Mouse (Mus musculus) T-helper 1 cell (primary cell): Measurements from ENCODE around the gene Arhgef40.
"Not testable (repeated sequence)": the region's sequence is repeated elsewhere in the genome, so short reads cannot be mapped to it uniquely, and the experiment has no call there.

ENCODE experiments used
- in situ Hi-C: fragments of 300-600 bp; cut with MboI, MseI; formaldehyde crosslinking; loops from one replicate; pipeline ENCODE4 v1.15.1; 2025; ENCODE audit warnings: high pct_unique_total_duplicates

The Arhgef40 gene

DNA sequence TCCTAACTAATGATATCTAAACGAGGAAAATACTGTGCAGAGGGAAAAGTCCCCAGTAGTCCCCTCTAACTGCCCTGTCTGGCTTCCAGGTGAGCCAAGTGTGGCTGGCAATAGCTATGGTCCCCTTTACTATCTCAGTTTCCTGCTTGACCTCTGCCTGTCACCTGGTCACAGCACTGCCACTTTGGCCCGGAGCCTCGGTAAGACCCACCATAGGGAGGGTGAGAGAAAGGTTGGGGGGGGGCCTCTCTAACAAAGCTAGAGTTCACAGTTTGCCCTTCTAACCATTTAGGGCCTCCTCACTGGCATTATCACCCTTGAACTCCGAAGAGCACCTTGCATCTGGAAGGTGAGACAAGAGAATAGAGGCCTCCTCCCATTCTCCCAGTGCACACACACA lies 33.1 kb downstream of the Arhgef40 start:
- in situ Hi-C loops: loop anchor here (25.0 kb wide), 1 partner anchor 1080 kb away; the partner anchor contains the start of genes Gm49342, Pip4p1 and Pnp

DNA sequence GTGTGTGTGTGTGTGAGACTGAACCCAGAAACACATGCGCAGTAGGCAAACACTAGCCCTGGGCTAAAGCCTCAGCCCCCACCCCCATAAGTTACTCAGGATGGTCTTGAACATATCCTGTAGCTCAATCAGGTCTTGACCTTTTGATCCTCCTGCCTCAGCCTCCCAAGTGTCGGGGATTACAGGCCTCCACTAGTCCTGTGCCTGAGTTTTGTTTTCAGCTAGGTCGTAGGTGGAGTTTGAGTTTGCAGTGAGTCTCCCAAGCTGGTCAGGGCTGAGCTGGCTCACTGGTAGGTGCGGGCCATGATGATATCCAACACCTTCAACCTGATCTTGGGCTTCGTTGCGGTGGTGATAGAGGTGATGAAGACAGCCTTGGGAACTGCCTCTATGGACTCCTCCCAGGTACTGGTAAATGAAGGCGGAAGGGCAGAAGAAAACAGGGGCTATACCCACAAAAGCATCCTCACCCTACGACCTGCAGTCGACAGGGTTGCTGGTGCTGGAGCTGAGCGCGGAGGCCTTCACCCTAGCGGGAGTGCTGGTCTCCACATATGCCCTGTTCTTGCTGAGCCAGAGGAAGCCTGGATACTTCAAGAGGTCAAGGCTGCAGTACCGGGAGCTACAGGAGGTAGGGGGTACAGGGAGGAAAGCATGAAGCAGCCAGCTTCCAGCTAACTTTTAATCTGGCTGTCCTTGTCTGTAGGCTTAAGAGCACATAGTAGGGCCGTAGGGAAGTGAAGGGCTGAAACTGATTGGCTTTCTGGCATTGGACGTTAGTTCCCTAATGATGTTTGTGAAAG lies 33.9 kb downstream of the Arhgef40 start:
- in situ Hi-C loops: loop anchor here (25.0 kb wide), 1 partner anchor 1081 kb away; the partner anchor contains the start of genes Gm49342, Pip4p1 and Pnp

DNA sequence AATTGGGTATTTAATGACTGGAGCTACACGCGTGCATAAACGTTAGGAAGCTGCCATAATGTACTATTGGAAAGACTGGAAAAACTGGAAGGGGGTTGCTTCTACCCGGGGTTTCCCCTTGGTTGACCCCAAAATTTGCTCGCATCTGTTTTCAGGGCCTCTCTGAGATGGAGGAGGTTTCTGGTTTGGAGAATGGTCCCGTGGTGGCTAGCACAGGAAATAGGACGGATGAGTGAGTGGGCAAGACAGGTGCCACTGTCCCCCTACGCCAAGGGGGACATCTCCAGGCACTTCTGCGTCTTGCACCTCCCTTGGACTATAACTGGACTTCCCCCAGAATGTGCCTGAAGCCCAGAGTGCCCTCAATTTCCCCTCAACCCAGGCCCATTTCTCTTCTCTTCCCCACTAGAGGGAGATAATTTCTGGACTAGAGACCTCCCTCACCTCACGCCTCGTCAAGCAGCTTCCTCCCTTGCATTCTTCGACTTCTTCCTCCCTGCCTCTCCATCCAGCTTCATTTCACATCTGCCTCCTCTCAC lies 34.6 kb downstream of the Arhgef40 start:
- in situ Hi-C loops: loop anchor here (25.0 kb wide), 1 partner anchor 1082 kb away; the partner anchor contains the start of genes Gm49342, Pip4p1 and Pnp

DNA sequence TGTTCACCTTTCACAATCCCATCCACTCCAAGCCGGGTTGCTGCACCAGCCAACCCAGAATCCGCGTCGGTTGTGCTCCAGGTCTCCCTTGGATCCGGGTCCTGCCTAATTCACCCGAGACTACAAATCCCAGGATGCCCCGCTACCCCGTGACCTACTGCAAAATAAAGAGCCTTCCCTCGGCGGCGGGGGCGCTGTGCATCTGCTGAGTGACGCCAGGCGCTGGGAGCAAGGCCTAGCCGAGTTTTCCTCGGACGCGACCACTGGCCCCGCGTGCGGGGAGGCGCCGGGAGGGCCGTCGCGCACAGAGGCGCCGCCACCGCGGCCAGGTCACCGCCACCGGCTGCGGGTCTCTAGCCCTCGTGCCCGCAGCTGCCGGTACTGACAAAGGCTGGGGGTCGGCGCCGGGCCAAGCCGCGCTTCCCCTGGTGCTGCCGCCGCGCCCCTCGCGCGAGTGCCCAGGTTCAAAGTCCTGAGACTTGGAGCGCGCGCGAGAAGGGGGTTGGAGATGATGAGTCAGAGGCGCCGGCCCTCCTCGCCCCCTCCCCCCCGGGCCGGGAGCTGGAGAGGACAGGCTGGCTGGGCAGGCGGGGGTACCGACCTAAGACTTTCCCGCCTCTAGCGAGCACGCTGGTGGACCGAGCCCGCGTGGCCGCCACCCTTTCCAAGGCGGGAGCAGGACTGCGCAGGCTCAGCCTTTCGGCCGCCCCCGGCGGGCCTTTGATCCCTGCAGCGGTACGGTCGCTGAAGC lies 35.2 kb downstream of the Arhgef40 start:
- in situ Hi-C loops: loop anchor here (10.0 to 25.0 kb wide), 2 partner anchors 935 to 1082 kb away; partner anchors contain the start of genes Gm49342, Pip4p1 and Pnp

DNA sequence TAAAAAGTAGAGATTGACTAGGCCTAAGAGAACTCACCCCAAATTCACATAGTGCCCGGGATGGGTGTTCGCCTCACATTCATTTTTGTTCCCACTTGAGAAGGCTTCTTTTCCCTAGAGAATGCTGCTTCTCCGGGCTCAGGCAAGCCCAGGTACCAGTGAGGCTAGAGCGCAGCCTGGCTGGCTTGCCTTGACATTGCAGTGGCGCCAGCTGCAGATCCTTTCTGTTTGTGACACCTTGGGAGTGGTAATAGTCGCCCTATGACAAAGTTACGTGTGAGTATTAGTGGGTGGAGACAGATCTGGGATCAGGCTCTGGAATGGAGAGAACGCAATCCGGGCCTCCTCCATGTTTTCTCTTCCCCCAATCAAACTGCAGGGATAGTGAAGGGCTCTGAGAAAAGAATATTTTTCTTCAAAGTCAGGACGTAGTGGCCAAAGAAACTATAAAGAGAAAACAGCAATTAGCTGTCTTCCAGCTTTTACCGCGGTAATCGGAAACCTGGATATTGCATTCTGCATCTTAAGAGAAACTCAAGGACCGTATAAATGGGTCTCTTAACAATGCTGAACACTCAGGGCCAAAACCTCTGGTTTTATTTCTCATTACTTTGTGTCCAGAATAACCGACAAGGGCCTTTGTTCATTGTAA lies 36.1 kb downstream of the Arhgef40 start, which contains the start of gene Zfp219:
Gene Zfp219, minus strand, starts transcription at position 248 of the 652 bp plus-strand sequence.
- in situ Hi-C loops: loop anchor here (10.0 to 25.0 kb wide), 2 partner anchors 936 to 1083 kb away; partner anchors contain the start of genes Gm49342, Pip4p1 and Pnp

GRCm38 (mm10) chr14:52021138-52021529 lies 36.6 kb downstream of the Arhgef40 start:
- in situ Hi-C loops: loop anchor here (10.0 to 25.0 kb wide), 2 partner anchors 936 to 1084 kb away; partner anchors contain the start of genes Gm49342, Pip4p1 and Pnp

GRCm38 (mm10) chr14:52021568-52022212 lies 37.2 kb downstream of the Arhgef40 start:
- in situ Hi-C loops: loop anchor here (10.0 to 25.0 kb wide), 2 partner anchors 937 to 1084 kb away; partner anchors contain the start of genes Gm49342, Pip4p1 and Pnp

DNA sequence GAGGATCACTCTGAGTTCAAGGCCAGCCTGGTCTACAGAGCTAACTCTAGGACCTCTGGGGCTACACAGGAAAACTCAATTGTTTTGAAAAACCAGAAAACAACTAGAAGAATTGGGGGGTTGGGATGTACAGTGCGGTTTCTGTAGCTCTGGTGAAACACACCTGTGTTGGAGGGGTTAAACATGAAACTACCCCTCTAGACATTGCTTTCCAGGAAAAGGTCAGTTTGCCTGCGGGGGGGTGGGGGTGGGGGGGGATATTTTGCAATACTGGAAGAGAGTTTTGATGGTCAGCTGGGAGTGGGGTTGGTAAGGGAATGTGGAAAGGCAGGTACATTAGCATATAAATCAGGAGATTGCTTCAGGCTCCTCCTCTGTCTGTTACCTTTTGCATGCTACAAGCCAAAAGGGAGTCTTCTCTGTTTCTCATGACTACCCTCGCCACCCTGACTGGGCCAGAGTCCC lies 37.8 kb downstream of the Arhgef40 start:
- in situ Hi-C loops: loop anchor here (10.0 to 25.0 kb wide), 2 partner anchors 937 to 1085 kb away; partner anchors contain the start of genes Gm49342, Pip4p1 and Pnp

- in situ Hi-C loops: loop anchor here (10.0 to 25.0 kb wide), 2 partner anchors 938 to 1086 kb away; partner anchors contain the start of genes Gm49342, Pip4p1 and Pnp
Measured at GRCm38 (mm10) chr14:52022709-52023459, 38.4 kb downstream of the Arhgef40 start.

DNA sequence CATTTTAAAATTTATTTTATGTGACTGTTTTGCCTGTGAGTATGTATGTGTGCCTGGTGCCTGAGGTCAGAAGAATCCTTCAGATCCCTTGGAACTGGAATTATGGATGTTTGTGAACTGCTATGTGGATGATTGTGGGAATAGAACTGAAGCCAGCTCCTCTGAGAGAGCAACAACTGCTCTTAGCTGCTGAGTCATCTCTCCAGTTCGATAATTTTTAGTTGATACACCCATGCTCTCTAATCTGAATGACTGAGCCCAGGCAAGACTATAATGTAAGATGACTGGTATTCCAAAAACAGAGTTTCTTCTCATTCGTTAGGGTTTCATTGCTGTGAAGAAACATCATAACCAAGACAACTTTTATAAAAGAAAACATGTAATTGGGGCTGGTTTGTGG lies 39.6 kb downstream of the Arhgef40 start:
- in situ Hi-C loops: loop anchor here (10.0 to 25.0 kb wide), 2 partner anchors 939 to 1087 kb away; partner anchors contain the start of genes Gm49342, Pip4p1 and Pnp

GRCm38 (mm10) chr14:52026342-52026741 lies 41.8 kb downstream of the Arhgef40 start:
- in situ Hi-C loops: loop anchor here (5.0 to 10.0 kb wide), 2 partner anchors 56 to 942 kb away; no protein-coding TSS in a partner anchor

- in situ Hi-C loops: no loop called here
Measured at GRCm38 (mm10) chr14:52035926-52036325, 51.4 kb downstream of the Arhgef40 start.

GRCm38 (mm10) chr14:52039332-52039731 lies 54.8 kb downstream of the Arhgef40 start:
- in situ Hi-C loops: no loop called here

GRCm38 (mm10) chr14:52042359-52042758 lies 57.8 kb downstream of the Arhgef40 start, which contains the start of gene Olfr221:
Gene Olfr221, minus strand, starts transcription at chr14:52042459.
- in situ Hi-C loops: not testable (repeated sequence)

- in situ Hi-C loops: no loop called here
Measured at GRCm38 (mm10) chr14:52043446-52043845, 58.9 kb downstream of the Arhgef40 start.

DNA sequence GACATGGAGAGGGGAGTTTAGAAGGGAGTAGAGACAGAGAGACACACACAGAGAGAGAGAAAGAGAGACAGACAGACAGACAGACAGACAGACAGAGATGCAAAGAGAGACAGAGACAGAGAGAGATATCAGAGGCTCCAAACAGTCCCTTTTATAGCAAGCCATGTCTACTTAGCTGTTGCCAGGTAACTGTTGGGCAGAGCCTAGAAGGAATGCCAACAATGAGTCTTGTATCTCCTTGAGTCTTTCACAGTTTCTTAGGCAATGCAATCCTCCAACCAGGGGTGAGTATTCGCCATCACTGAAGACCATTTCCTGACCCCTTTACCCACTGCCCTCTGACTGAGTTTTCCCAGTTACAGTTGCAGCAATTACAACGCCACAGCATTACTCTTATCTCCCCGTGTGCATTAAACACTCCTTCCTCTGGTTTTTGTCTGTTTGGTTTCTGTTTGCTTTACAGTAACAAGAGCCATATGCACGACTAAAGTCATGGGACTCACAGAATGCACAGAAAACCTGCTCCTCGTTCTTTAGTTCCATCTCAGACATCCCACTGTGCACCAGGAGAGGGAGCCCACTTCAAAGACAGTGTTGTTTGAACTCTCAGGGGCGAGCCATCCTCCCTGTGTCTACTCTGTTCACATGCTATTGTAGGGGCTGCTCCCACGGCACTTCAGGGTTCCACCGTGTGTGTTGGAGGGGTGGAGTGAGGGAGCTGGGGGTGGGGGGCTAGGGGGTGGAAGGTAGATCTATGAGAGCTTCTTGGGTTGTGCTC lies 60.6 kb downstream of the Arhgef40 start:
- in situ Hi-C loops: no loop called here

DNA sequence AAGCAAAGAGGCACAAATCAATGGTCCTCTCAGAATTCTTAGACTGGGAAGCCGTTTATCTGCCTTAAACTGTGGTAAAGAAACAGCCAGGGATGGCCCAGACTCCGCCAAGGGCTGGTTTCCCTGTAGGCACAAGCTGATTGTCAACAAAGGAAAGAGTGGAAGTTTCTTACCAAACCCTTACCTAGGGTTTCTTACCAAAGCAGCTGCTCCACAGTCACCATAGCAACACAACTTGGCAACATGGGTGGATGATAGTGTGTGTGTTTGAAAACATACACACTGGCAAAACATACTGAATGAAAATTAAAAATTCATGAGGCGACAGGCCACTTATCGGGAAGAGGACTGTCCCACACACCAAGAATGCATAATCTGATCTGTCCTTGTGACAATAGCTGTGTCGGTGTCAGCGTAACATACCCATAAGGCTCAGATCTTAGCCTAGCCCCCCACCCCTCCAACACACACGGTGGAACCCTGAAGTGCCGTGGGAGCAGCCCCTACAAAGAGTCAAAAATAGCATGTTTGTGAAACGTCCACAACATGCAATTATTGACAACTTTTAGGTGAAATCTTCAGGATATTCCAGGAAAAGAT lies 61.5 kb downstream of the Arhgef40 start:
- in situ Hi-C loops: no loop called here

GRCm38 (mm10) chr14:52052720-52053119 lies 68.2 kb downstream of the Arhgef40 start:
- in situ Hi-C loops: not testable (repeated sequence)
